Mouse (Mus musculus): ENCODE results near the gene Eif3c.
A peak's percentile ranks its signal among the peaks of the same experiment; 100 is the strongest.

Gene Eif3c

GRCm38 (mm10) chr7:126566094-126566765 is at the start of gene Eif3c:
Eif3c (minus strand) TSS chr7:126566411.
- peak; percentile 96 for DNase-seq (ENCODE audit: low spot score)

- DNase-seq (ENCODE audit: low spot score), result no peak
Observed at GRCm38 (mm10) chr7:126612736-126613135, 46.5 kb upstream of the Eif3c start.

GRCm38 (mm10) chr7:126607796-126608195 is 41.6 kb upstream of the Eif3c start:
- DNase-seq (ENCODE audit: low spot score), result no peak

GRCm38 (mm10) chr7:126607064-126607463 is 40.9 kb upstream of the Eif3c start:
- DNase-seq (ENCODE audit: low spot score), result no peak

GRCm38 (mm10) chr7:126606611-126607010 is 40.4 kb upstream of the Eif3c start:
- DNase-seq (ENCODE audit: low spot score), result no peak

- no peak for DNase-seq (ENCODE audit: low spot score)
Observed at GRCm38 (mm10) chr7:126602650-126603049, 36.4 kb upstream of the Eif3c start.

GRCm38 (mm10) chr7:126601896-126602295 is 35.7 kb upstream of the Eif3c start:
- DNase-seq (ENCODE audit: low spot score), result no peak

- no peak for DNase-seq (ENCODE audit: low spot score)
Observed at GRCm38 (mm10) chr7:126598919-126599318, 32.7 kb upstream of the Eif3c start.

GRCm38 (mm10) chr7:126596414-126596813 is 30.2 kb upstream of the Eif3c start:
- no peak for DNase-seq (ENCODE audit: low spot score)

- DNase-seq (ENCODE audit: low spot score), result no peak
Observed at GRCm38 (mm10) chr7:126595890-126596289, 29.7 kb upstream of the Eif3c start.

- no peak for DNase-seq (ENCODE audit: low spot score)
Observed at GRCm38 (mm10) chr7:126594862-126595561, 28.8 kb upstream of the Eif3c start, which contains the start of gene Il27. Il27 (minus strand) TSS chr7:126594941.

GRCm38 (mm10) chr7:126587779-126588178 is 21.6 kb upstream of the Eif3c start:
- DNase-seq (ENCODE audit: low spot score), result peak; percentile 90

GRCm38 (mm10) chr7:126586839-126587238 is 20.6 kb upstream of the Eif3c start:
- no peak for DNase-seq (ENCODE audit: low spot score)

GRCm38 (mm10) chr7:126585717-126586116 is 19.5 kb upstream of the Eif3c start, which contains the start of gene Cln3:
Cln3 (minus strand) TSS chr7:126585817.
- DNase-seq (ENCODE audit: low spot score), result no peak

- no peak for DNase-seq (ENCODE audit: low spot score)
Observed at GRCm38 (mm10) chr7:126584506-126584977, 18.3 kb upstream of the Eif3c start, which contains the start of gene Apobr. Apobr (plus strand) TSS chr7:126584942.

GRCm38 (mm10) chr7:126583761-126584160 is 17.6 kb upstream of the Eif3c start:
- DNase-seq (ENCODE audit: low spot score), result no peak

GRCm38 (mm10) chr7:126583251-126583709 is 17.1 kb upstream of the Eif3c start:
- peak; percentile 94 for DNase-seq (ENCODE audit: low spot score)

GRCm38 (mm10) chr7:126582759-126583158 is 16.5 kb upstream of the Eif3c start:
- peak; percentile 59 for DNase-seq (ENCODE audit: low spot score)

GRCm38 (mm10) chr7:126581661-126582060 is 15.4 kb upstream of the Eif3c start:
- no peak for DNase-seq (ENCODE audit: low spot score)

- peak; percentile 34 for DNase-seq (ENCODE audit: low spot score)
Observed at GRCm38 (mm10) chr7:126579172-126579571, 13.0 kb upstream of the Eif3c start.

- peak; percentile 81 for DNase-seq (ENCODE audit: low spot score)
Observed at GRCm38 (mm10) chr7:126576946-126577345, 10.7 kb upstream of the Eif3c start.

- peak; percentile 36 for DNase-seq (ENCODE audit: low spot score)
Observed at GRCm38 (mm10) chr7:126565693-126566092, 518 bp downstream of the Eif3c start.

- DNase-seq (ENCODE audit: low spot score), result no peak
Observed at GRCm38 (mm10) chr7:126556635-126557034, 9.6 kb downstream of the Eif3c start.

All from embryo, embryonic 10 days (tissue).